Mouse (Mus musculus) leukemia stem cell, adult 10-12 weeks (primary cell): ENCODE measurements around the gene Eif4b. TPM values are rescaled to one million over a fixed set of nuclear protein-coding genes. Genes with fewer than 3 reads are reported as not detected.

Source experiments
- polyA plus RNA-seq: library from polyadenylated mRNA; stranded (reverse); fragments of >175 nt; gene quantifications from 2 replicates; pipeline ENCODE4 v1.2.3, GENCODE M21; 2012; ENCODE audit warnings: low replicate concordance

Gene Eif4b
- 112 and 151 TPM in 2 replicates for polyA plus RNA-seq

GRCm38 (mm10) chr15:102073559-102074069, at the start of gene Eif4b:
TSS of gene Eif4b (plus strand) at chr15:102073773.

DNA sequence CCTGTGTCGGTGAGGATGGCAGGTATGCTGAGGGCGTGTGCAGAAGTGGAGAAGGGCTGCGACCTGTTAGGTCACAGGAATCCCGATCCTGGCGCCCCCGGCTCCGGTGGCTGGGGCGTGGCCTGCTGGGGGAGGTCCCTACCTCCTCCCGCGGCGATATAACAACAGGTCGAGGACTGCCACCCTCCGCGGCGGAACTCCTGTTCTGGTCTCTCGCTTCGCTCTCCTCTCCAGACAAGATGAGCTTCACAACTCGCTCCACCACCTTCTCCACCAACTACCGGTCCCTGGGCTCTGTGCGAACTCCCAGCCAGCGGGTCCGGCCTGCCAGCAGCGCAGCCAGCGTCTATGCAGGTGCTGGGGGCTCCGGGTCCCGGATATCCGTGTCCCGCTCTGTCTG, 45.5 kb upstream of the Eif4b start, which contains the start of gene Krt18:
Krt18 (plus strand) TSS at position 141 of the 400 bp plus-strand sequence.

GRCm38 (mm10) chr15:102100161-102100981, 26.8 kb downstream of the Eif4b start, which contains the start of gene Tns2:
TSS of gene Tns2 (plus strand) at chr15:102100413.

DNA sequence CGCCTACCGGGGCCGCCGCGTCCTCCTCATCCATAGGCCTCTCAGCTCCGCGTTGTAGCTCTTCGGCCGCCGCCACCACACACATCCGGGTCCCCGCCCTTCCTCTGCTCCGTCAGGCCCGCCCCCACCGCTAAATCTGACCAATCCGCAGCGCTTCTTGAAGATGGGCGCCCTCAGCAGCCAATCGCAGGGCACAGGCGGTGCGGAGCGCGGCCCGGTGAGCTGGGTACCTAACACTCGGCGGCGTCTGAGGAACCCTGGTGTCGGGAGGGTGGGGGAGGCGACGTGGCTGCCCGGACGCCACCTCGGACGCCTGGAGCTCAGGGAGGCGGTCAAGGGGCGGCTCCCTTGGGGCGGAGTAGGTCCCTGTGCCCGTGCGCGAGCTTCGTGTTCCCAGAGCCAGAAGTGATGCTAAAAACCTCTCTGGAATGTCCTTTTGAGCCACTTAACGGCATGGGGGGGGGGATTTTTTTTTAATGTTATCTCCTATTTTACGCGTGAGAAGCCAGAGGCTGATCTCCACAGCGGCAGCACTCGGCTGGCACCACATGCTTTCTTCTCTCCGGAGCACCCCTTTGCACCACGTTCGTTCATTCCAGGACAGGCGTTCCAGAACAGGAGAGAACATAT, 62.7 kb downstream of the Eif4b start, which contains the start of gene Spryd3:
Spryd3 (minus strand) TSS at position 106 of the 630 bp plus-strand sequence.

DNA sequence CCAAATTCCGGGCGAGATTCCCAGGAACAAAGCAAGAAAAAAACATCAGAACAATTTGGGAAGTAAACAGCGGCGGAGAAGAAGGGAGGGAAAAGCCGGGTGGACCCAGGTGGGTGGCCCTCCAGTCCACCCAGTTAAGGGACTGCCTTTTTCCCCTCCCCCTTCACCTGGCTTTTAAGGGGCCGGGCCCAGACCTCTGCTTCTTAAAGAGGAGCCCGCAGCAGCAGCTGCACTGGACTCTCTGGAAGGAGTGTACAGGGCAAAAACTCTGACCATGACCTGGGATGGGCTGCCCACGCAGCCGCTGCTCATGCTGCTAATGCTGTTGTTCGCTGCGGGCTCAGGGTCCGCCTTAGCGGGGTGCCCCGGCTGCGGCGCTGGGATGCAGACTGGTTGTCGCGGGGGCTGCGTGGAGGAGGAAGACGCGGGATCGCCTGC, 70.7 kb downstream of the Eif4b start, which contains the start of gene Igfbp6:
Igfbp6 (plus strand) TSS at position 89 of the 438 bp plus-strand sequence.

Other genes with a start within 250 kb of the Eif4b start
- not detected in 2 replicates for gene Krt1, start 223.0 kb upstream of the Eif4b start, polyA plus RNA-seq
- gene Krt77, start 204.1 kb upstream of the Eif4b start, polyA plus RNA-seq, result not detected in 2 replicates
- not detected in 2 replicates for gene Krt76, start 180.9 kb upstream of the Eif4b start, polyA plus RNA-seq
- not detected in 2 replicates for gene Krt4, start 149.0 kb upstream of the Eif4b start, polyA plus RNA-seq
- not detected in 2 replicates for gene Krt79, start 133.4 kb upstream of the Eif4b start, polyA plus RNA-seq
- 0.05 TPM in 1 of 2 replicates, not detected in the other for gene Krt78, start 119.5 kb upstream of the Eif4b start, polyA plus RNA-seq
- gene Krt8, start 69.3 kb upstream of the Eif4b start, polyA plus RNA-seq, result 0.23 and 0.29 TPM in 2 replicates
- not detected in 2 replicates for gene Krt18, start 45.6 kb upstream of the Eif4b start, polyA plus RNA-seq
- gene Tns2, start 26.6 kb downstream of the Eif4b start, polyA plus RNA-seq, result 2.3 and 5.2 TPM in 2 replicates
- 7.8 and 13.8 TPM in 2 replicates for gene Spryd3, start 62.5 kb downstream of the Eif4b start, polyA plus RNA-seq
- gene Igfbp6, start 70.6 kb downstream of the Eif4b start, polyA plus RNA-seq, result 1.1 and 3.7 TPM in 2 replicates
- gene Soat2, start 76.8 kb downstream of the Eif4b start, polyA plus RNA-seq, result 5.4 and 8.2 TPM in 2 replicates
- gene Zfp740, start 129.5 kb downstream of the Eif4b start, polyA plus RNA-seq, result 10.9 and 11.5 TPM in 2 replicates
- gene Csad, start 131.0 kb downstream of the Eif4b start, polyA plus RNA-seq, result 6.3 and 8.9 TPM in 2 replicates
- gene Itgb7, start 158.2 kb downstream of the Eif4b start, polyA plus RNA-seq, result 168 and 223 TPM in 2 replicates
- 11.2 and 12.3 TPM in 2 replicates for gene Rarg, start 183.7 kb downstream of the Eif4b start, polyA plus RNA-seq
- gene Gm9918, start 196.8 kb downstream of the Eif4b start, polyA plus RNA-seq, result not detected in 2 replicates
- gene Mfsd5, start 205.7 kb downstream of the Eif4b start, polyA plus RNA-seq, result 50.2 and 91.4 TPM in 2 replicates
- gene Espl1, start 222.5 kb downstream of the Eif4b start, polyA plus RNA-seq, result 19.4 and 42.7 TPM in 2 replicates